Mouse (Mus musculus) limb, embryonic 11.5 days (tissue): Measurements from ENCODE around the gene Commd4. TPM values are rescaled to one million over a fixed set of nuclear protein-coding genes. Genes with fewer than 3 reads are reported as not detected.

ENCODE experiments used
- ATAC-seq: fragments of 200-750 bp; cut with Nextera tagmentation; 2 replicates; pipeline ENCODE4 v1.8.0; 2017; ENCODE audit warnings: low read depth; ENCODE audit not compliant: insufficient number of reproducible peaks, low FRiP score, low TSS enrichment
- DNase-seq: peaks from one replicate; pipeline ENCODE4 v3.0.0-alpha.2; 2015; ENCODE audit warnings: low spot score
- H3K27ac ChIP-seq: fragments of 300-500 bp; sonication (generic); replicated peaks from 2 replicates; pipeline ENCODE4 v1.5.1; 2014; ENCODE audit warnings: low read depth, mild to moderate bottlenecking, low read length
- H3K27me3 ChIP-seq: fragments of 300-500 bp; sonication (generic); 2 replicates; pipeline ENCODE4 v1.6.1; 2014; ENCODE audit warnings: mild to moderate bottlenecking, low read length, mixed read lengths; ENCODE audit not compliant: control insufficient read depth, insufficient read depth
- H3K36me3 ChIP-seq: fragments of 300-500 bp; sonication (generic); 2 replicates; pipeline ENCODE4 v1.6.1; 2014; ENCODE audit warnings: mild to moderate bottlenecking, low read length, moderate library complexity, mixed read lengths; ENCODE audit not compliant: control insufficient read depth, insufficient read depth
- H3K4me1 ChIP-seq: fragments of 300-500 bp; sonication (generic); 2 replicates; pipeline ENCODE4 v1.6.1; 2014; ENCODE audit warnings: low read length, mixed read lengths; ENCODE audit not compliant: control insufficient read depth, insufficient read depth
- H3K4me2 ChIP-seq: fragments of 300-500 bp; sonication (generic); 2 replicates; pipeline ENCODE4 v1.6.1; 2014; ENCODE audit warnings: low read depth, mild to moderate bottlenecking, moderate library complexity; ENCODE audit not compliant: severe bottlenecking
- H3K4me3 ChIP-seq: fragments of 300-500 bp; sonication (generic); 2 replicates; pipeline ENCODE4 v1.5.1; 2014; ENCODE audit warnings: low read depth, low read length
- H3K9ac ChIP-seq: fragments of 300-500 bp; sonication (generic); 2 replicates; pipeline ENCODE4 v1.6.1; 2014; ENCODE audit warnings: mild to moderate bottlenecking, low read length
- H3K9me3 ChIP-seq: fragments of 300-500 bp; sonication (generic); 2 replicates; pipeline ENCODE4 v1.6.1; 2016; ENCODE audit warnings: low read length; ENCODE audit not compliant: control insufficient read depth
- whole genome bisulfite sequencing: fragments of 180-500 bp; shearing (Covaris S2); extraction: QIAGEN DNeasy Blood & Tissue Kit; methylation state at CpG from one replicate; pipeline ENCODE4 v1.1.7; 2014; 5-methylcytosine and 5-hydroxymethylcytosine counted together
- polyA plus RNA-seq: library from polyadenylated mRNA; unstranded; fragments of >200 nt; fragmentation: Nextera tagmentation; extraction: Ambion mirVana; gene quantifications from 2 replicates; pipeline ENCODE4 v1.2.1, GENCODE M21; 2014

The Commd4 gene
- polyA plus RNA-seq, 1 experiment from 2014 or later: 82.8 TPM

DNA sequence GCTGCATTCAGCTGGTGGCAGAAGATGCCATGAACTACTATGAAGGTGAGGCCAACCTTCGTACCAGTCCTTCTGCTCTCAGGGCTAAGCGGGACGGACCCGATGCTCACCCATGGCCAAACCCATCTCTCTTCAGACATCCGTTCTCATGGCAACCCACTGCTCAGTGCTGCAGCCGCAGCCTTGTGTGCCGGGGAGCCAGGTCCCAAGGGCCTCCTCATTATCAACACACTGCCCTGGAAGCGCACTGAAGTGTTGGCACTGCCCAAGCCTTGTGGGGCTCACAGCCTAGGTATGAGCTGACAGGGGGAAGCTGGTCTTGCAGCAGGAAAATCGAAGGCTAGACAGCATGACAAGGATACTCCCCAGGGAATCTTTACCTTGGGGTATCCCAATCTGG is 19.0 kb downstream of the Commd4 start:
- no peak for ATAC-seq
- Histone ChIP-seq H3K4me3 (no peak overlapping the region), H3K27me3 (no peaks in the 10 kb centered on the region), H3K36me3 (peaks cover 23% of the 10 kb centered on the region), H3K9ac (no peak overlapping the region), H3K4me1 (no peaks in the 10 kb centered on the region), H3K27ac (no peak overlapping the region), H3K9me3 (no peaks in the 10 kb centered on the region), H3K4me2 (no peak overlapping the region)
- DNase-seq: no peak
- WGBS: 93% methylated on average over 9 of the region's 9 CpGs

DNA sequence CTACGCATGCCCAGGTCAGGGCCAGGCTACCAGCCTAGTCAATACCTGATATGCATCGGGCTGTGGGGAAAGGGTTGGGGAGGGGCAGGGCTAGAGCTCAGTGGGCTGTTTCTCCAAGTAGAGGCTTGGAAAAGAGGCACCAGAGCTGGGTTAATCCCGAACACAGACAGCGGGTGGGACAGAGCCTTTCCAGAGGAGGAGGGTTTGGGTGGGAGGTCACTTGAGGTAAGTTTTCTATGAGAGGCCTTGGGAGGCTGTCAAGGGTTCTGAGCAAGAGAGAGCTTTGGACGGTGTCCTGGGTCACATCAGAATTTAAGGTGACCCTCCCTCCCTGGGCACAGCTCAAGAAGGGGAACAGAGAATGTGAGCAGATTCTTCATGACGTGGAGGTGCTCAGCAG is 19.6 kb downstream of the Commd4 start:
- Histone ChIP-seq H3K9me3 (no peaks in the 10 kb centered on the region), H3K36me3 (peaks cover 23% of the 10 kb centered on the region), H3K27me3 (no peaks in the 10 kb centered on the region), H3K4me2 (no peak overlapping the region), H3K9ac (no peak overlapping the region), H3K27ac (no peak overlapping the region), H3K4me1 (no peaks in the 10 kb centered on the region), H3K4me3 (no peak overlapping the region)
- DNase-seq (no peak), ATAC-seq (no peak)
- 90% methylated on average over 6 of the region's 6 CpGs for WGBS

DNA sequence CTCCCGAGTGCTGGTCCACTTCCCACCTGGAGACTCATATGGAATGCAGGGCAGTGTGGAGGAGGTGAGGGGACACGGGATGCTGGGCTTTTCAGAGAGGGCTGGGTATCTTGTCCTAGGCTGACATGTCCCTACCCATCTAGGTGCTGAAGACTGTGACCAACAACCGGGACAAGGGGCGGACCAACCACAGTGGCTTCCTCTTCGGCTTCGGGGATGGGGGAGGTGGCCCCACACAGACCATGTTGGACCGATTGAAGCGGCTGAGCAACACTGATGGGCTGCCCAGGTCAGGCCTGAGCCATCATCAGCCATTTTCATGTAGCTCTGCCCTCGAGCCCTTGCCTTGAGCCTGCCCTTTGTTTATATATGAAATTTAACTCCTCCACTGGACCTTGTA is 20.4 kb downstream of the Commd4 start:
- Histone ChIP-seq H3K9ac (no peak overlapping the region), H3K27me3 (no peaks in the 10 kb centered on the region), H3K9me3 (no peaks in the 10 kb centered on the region), H3K27ac (no peak overlapping the region), H3K36me3 (peaks cover 23% of the 10 kb centered on the region), H3K4me2 (no peak overlapping the region), H3K4me3 (no peak overlapping the region), H3K4me1 (no peaks in the 10 kb centered on the region)
- WGBS: 91% methylated on average over 9 of the region's 9 CpGs
- DNase-seq (no peak), ATAC-seq (no peak)

DNA sequence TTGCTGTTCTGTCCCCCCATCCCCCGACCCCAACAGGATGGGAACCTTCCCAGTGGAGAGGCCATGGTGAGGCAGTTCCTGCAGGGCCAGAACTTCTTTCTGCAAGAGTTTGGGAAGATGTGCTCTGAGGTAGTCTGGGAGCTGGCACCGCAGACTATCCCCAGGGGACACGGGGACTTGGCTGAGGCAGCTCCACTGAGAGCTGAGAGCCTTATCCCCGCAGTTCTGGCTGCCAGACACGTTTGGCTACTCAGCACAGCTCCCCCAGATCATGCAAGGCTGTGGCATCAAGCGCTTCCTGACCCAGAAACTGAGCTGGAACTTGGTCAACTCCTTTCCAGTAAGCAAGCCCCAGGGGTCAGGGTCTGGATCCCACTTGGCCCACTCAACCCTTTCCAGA is 20.9 kb downstream of the Commd4 start:
- ATAC-seq (no peak), DNase-seq (no peak)
- no peak overlapping the region for H3K4me2 ChIP-seq
- H3K9ac ChIP-seq: no peak overlapping the region
- no peak overlapping the region for H3K4me3 ChIP-seq
- H3K9me3 ChIP-seq: no peaks in the 10 kb centered on the region
- H3K27me3 ChIP-seq: no peaks in the 10 kb centered on the region
- peaks cover 22% of the 10 kb centered on the region for H3K36me3 ChIP-seq
- no peaks in the 10 kb centered on the region for H3K4me1 ChIP-seq
- H3K27ac ChIP-seq: no peak overlapping the region
- 91% methylated on average over 6 of the region's 6 CpGs for WGBS

DNA sequence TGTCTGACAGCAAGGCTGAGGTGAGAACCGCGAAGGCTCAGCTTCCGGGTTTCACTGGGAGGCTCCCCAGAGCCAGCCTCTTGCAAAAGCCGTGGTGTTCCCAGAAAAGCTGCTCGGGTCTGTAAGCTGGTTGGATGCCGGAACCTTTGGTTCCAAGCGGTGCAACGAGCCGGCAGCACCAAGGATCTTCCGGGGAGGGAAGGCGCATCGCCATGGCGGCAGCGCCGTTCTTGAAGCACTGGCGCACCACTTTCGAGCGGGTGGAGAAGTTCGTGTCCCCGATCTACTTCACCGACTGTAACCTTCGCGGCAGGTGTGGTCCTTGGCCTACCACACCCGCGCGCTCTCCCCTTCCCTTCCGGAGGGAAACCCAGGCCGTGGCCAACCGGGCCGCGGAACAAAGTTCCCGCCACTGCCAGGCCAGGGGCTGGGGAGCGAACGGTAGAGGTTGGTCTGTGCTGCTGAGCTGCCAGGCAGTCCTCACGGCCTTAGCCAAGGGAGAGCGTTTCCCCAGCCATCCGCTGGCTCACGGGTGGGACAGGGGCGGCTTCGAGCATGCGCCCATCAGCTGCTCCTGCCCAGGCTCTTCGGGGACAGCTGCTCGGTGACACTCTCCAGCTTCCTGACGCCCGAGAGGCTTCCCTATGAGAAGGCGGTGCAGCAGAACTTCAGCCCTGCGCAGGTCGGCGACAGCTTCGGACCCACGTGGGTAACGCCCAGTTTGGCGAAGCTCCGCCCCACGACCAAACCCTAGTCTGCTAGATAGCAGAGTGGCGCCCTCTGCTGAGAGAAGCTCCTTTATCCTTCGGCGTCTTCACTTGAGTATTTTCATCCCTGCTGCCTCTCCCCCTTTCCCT is 27.3 kb downstream of the Commd4 start, which contains the start of gene Man2c1:
TSS of gene Man2c1 (plus strand) at position 114 of the 857 bp plus-strand sequence.
- H3K4me3 ChIP-seq: peak within 1 kb of the TSS; percentile 64
- peak within 1 kb of the TSS; percentile 63 for H3K27ac ChIP-seq
- under 1% methylated on average over 58 of the region's 58 CpGs for WGBS
- peak within 1 kb of the TSS; percentile 74 for H3K9ac ChIP-seq
- H3K27me3 ChIP-seq: no peaks in the 10 kb centered on the region
- no peaks in the 10 kb centered on the region for H3K4me1 ChIP-seq
- DNase-seq (peak; percentile 93), ATAC-seq (peak; percentile 83)
- H3K4me2 ChIP-seq: peak within 1 kb of the TSS; percentile 94
- no peaks in the 10 kb centered on the region for H3K9me3 ChIP-seq
- H3K36me3 ChIP-seq: peaks cover 16% of the 10 kb centered on the region

DNA sequence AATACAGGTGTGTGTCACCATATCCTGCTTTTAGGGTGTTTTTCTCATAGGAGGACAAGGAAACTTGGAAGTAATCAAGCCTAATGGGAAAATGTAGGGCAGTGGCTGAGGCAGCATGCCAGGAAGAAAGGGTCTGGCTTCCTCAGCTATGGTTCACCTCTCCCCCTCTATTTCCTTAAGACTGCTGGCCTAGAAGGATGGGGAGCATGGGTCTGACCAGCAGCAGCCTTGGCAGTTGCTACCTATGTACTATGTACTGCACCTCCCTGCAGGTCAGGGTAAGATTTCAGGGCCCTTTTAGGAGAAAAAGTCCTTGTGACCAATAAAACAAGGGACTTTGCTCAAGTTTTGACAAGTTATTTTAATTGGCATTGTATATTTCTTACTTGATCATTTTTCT is 28.5 kb downstream of the Commd4 start:
- Histone ChIP-seq H3K36me3 (peaks cover 16% of the 10 kb centered on the region), H3K9ac (no peak overlapping the region), H3K4me2 (peak overlapping the region; percentile 94), H3K27me3 (no peaks in the 10 kb centered on the region), H3K4me1 (no peaks in the 10 kb centered on the region), H3K4me3 (no peak overlapping the region), H3K9me3 (no peaks in the 10 kb centered on the region), H3K27ac (no peak overlapping the region)
- ATAC-seq (no peak), DNase-seq (no peak)

DNA sequence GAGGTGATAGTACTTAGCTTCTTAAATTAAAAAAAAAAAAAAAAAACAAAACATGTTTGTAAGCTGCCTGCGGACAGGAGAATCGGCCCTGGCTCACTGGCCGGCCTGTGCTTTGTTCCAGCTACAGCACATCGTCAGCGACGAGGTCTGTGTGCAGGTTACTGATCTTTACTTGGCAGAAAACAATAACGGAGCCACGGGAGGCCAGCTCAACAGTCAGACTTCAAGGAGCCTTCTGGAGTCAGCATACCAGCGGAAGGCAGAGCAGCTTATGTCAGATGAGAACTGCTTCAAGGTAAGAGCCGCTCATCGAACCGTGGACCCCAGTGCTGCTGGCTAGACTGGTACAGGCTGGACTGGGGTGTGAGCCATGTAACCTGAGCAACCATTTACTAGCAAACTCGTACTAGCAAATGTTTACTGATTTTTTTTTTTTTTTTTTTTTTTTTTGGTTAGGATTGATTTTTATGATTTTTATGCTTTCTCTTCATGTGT is 40.8 kb downstream of the Commd4 start:
- no peak overlapping the region for H3K4me2 ChIP-seq
- no peak overlapping the region for H3K9ac ChIP-seq
- H3K4me3 ChIP-seq: no peak overlapping the region
- WGBS: 93% methylated on average over 13 of the region's 13 CpGs
- ATAC-seq (no peak), DNase-seq (no peak)
- no peak overlapping the region for H3K27ac ChIP-seq
- no peaks in the 10 kb centered on the region for H3K27me3 ChIP-seq
- H3K9me3 ChIP-seq: no peaks in the 10 kb centered on the region
- H3K4me1 ChIP-seq: no peaks in the 10 kb centered on the region
- peaks cover 27% of the 10 kb centered on the region for H3K36me3 ChIP-seq
